Mouse (Mus musculus) CD4-positive naive resting alpha-beta T cell, adult 76 days (primary cell): ENCODE measurements around the gene AI837181. TPM values are rescaled to one million over a fixed set of nuclear protein-coding genes. Genes with fewer than 3 reads are reported as not detected.

Source experiments
- total RNA-seq: library from RNA; stranded (reverse); gene quantifications from one replicate; pipeline ENCODE4 v1.2.4, GENCODE M21; 2023

Gene AI837181
- total RNA-seq, result 54.1 TPM

DNA sequence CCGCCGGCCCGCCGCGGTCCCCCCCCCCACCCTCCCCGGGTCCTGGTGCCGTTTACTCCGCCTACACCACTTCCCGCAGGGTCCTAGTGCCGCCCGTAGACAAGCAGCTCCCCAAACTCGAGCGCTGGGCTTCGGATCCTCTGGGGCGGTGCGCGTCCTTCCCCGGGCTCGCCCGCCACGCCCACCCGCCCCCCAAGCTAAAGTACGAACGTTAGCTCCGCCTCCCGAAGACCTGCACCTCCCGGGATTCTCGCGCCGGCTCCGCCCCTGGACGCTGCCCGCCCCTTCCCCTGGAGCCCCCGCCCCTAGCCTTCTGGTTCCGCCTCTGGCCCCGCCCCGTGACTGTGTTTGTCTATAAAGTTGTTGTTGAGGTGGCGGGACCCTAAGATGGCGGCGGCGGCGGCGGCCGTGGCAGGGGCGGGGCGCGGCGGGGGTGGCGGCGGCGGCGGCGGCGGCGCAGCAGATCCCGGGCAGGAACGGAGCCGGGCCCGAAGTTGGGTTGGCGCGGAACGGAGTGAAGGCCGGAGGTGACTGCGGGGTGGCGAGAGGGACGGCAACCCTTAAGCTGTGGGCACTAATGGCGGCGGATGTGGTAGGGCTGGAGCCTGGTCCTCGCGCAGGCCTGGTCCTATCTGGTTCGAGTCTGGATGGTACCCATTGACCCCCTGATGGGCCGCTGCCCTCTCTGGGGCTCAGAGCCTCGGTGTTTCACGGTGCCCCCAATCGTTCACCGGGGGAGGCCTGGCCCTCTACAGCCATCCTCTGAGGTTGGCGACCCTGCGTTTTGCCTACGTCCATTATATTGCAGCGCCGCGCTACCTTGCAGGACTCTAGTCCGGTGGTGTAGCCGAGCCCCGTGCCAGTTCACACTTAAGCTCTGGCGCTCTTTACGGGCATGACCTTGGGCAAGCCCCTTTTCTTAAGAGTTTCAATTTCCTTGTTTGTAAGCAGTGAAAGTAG, at the start of gene AI837181, which contains the start of gene Drap1:
TSS of gene AI837181 (plus strand) at position 363 of the 960 bp plus-strand sequence.
TSS of gene Drap1 (minus strand) at position 198 of the 960 bp plus-strand sequence.

DNA sequence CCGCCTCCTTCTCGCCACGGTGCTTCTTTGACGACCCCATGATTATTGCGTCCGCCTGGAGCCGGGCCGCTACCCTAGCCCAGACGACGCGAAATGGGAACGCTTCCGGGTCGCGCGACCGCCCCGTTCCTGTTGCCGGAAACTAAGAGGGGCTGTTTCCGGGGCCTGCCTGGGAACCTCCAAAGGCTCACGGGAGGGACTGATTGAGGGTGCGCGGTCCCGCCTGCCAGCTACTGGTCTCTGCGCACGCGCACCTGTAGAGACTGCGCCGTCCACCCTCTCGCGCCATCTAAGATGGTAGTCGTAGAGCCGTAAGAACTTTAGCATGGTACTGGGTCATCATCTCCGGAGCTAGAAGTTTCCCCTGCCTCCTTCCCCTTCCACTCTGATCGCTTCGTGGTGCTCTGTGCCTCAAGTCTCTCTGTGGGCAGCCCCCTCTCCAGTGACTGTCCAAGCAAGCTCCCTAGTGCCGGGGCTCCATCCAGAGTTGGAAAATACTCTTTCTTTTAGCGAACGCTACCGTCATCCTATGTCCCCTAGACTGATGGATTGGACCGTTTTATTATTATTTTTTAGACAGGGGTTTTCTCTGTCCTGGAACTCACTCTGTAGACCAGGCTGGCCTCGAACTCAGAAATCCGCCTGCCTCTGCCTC, 36.2 kb upstream of the AI837181 start, which contains the start of gene Sart1:
TSS of gene Sart1 (minus strand) at position 116 of the 655 bp plus-strand sequence.

DNA sequence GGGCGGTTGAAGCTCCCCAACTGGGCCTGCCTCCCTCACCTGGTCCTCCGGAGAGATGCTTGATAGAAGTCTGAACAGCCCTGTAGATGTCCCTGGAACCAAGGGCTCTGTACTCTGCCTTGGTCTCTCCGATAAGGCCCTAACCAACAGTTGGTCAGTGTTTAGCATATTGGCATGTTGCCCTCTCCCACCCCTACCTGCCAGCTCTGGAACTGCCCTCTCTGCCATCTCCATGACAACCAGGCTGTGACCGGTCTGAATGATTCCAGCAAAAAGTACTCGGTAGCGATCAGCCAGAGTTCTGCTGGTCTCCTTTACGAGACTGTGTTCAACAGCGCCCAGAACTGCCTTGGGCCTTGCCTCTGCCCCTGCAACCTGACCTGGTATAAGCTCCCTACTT, 22.7 kb upstream of the AI837181 start, which contains the start of gene Tsga10ip:
TSS of gene Tsga10ip (minus strand) at position 234 of the 400 bp plus-strand sequence.

DNA sequence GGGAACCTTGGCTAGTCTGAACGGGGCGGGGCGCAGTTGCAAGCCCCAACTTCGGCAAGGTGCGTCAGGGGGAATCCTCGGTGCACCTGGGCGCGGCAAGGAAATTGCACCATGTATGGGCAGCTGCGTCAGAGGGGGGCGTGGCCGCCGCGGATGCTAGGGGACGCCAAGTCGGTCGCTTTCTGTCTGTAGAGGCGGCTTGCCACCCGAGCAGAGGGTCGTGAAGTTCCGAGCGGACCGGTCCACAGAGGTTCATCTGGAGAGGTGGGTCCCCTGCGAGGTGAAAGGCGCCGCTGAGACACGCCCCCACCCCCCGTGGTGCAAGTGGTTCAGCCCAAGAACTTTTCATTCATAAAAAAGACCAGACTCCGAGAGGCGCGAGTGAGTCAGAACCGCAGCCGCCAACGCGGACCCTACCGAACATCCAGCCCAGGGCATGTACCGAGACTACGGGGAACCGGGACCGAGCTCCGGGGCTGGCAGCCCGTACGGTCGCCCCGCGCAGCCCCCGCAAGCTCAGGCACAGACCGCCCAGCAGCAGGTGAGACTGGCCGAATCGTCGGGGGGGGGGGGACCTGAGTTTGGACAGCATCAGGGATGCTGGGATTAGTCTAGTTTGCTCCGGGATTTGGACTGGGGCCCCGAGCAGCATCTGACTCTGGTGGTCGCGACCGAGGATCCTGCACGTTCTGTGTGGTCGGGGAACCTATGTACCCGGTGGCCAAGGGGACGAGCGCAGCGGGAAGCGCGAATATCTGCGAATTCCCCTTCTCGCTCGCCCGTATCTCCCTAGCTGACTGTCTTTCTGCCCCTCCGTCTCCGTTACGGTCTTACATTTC, 22.8 kb downstream of the AI837181 start, which contains the start of gene Fosl1:
TSS of gene Fosl1 (plus strand) at position 33 of the 839 bp plus-strand sequence.

DNA sequence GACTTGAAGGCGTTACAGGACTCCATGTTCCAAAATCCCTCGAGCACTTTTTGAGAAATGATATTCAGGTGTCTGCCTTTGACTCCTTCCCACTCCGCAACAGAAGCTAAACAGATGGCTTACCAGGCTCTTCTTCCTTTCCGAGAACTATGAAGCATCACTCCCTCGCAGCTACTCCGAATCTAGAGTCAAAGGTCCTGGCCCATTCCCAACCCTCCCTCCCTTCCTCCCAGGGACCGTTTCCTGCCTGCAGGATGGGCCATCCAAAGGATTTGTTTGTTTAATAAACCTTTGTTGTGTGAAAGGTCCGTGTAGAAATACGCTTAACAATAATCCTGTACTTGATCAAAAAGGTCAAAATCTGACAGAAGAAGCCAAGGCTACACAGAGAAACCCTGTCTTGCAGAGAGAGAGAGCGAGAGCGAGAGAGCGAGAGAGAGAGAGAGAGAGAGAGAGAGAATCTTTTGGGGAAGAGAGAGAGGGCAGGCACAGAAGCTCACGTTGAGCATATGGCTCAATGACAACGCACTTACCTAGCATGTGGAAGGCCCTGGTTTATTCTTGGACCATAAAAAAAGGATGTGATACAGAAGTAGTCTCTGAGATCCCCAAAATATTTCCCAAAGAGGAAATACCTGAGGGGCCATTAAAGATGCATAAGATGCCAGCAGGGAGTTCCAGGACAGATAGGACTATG, 33.0 kb downstream of the AI837181 start, which contains the start of gene Ccdc85b:
TSS of gene Ccdc85b (minus strand) at position 149 of the 697 bp plus-strand sequence.

DNA sequence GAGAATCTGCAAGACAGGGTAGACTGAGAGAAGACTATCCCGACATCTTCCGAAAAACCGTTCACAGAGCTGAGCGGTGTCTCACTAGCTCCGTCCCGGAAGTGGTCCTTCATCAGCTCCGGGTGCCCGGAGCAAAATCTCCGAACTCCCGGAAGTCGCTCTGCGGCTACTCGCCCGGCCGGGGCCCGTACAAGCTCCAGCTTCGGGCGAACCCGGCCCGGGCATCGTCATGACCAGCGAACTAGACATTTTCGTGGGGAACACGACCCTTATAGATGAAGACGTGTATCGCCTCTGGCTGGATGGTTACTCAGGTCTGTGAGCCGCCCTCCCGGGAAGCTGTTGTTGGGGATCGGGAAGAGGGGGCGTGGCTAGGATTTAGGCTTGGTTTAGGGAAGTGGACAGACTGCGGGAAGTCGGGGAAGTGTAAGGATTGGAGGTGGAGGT, 35.5 kb downstream of the AI837181 start, which contains the start of gene Fibp:
TSS of gene Fibp (plus strand) at position 151 of the 447 bp plus-strand sequence.

DNA sequence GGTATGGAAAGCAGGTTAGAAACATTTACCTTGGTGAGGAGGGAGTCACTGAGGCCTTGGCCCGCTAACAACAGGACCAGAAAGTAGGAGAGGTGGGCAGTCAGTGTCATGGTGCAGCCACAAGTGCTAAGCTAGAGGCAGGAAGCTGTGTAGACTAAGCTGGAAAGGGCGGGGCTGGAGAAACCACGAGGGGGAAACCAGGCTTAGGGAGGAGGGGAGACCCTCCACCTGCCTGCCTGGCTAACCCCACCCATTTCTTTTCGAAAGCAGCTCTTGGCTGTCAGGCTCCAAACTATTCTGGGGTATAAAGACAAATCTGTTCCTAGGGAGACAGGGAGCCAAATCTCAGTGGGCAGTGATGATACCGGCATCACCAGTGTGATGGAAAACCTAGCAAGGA, 43.4 kb downstream of the AI837181 start, which contains the start of gene Ctsw:
TSS of gene Ctsw (minus strand) at position 134 of the 400 bp plus-strand sequence.

GRCm38 (mm10) chr19:5473720-5474119, 48.8 kb downstream of the AI837181 start, which contains the start of gene Efemp2:
Efemp2 (plus strand) TSS chr19:5473954.

Other genes with a start within 250 kb of the AI837181 start
- 116 TPM for gene Pacs1, start 152.0 kb upstream of the AI837181 start, total RNA-seq
- 265 TPM for gene Sf3b2, start 129.7 kb upstream of the AI837181 start, total RNA-seq
- not detected for gene Gal3st3, start 126.8 kb upstream of the AI837181 start, total RNA-seq
- gene Catsper1, start 89.4 kb upstream of the AI837181 start, total RNA-seq, result not detected
- gene Cst6, start 75.6 kb upstream of the AI837181 start, total RNA-seq, result not detected
- 31.3 TPM for gene Eif1ad, start 58.4 kb upstream of the AI837181 start, total RNA-seq
- gene Banf1, start 58.0 kb upstream of the AI837181 start, total RNA-seq, result 87.0 TPM
- gene Sart1, start 36.4 kb upstream of the AI837181 start, total RNA-seq, result 189 TPM
- not detected for gene Tsga10ip, start 22.6 kb upstream of the AI837181 start, total RNA-seq
- gene Drap1, start 165 bp upstream of the AI837181 start, total RNA-seq, result 164 TPM
- 0.79 TPM for gene Fosl1, start 22.4 kb downstream of the AI837181 start, total RNA-seq
- gene Ccdc85b, start 32.8 kb downstream of the AI837181 start, total RNA-seq, result 6.2 TPM
- 82.7 TPM for gene Fibp, start 35.5 kb downstream of the AI837181 start, total RNA-seq
- gene Ctsw, start 43.4 kb downstream of the AI837181 start, total RNA-seq, result 43.6 TPM
- not detected for gene Efemp2, start 48.8 kb downstream of the AI837181 start, total RNA-seq
- gene Mus81, start 63.3 kb downstream of the AI837181 start, total RNA-seq, result 38.5 TPM
- gene Cfl1, start 65.3 kb downstream of the AI837181 start, total RNA-seq, result 1,344 TPM
- gene 1700020D05Rik, start 78.6 kb downstream of the AI837181 start, total RNA-seq, result not detected
- gene Snx32, start 85.4 kb downstream of the AI837181 start, total RNA-seq, result 4.8 TPM
- gene Ovol1, start 135.5 kb downstream of the AI837181 start, total RNA-seq, result not detected
- gene Ap5b1, start 142.9 kb downstream of the AI837181 start, total RNA-seq, result 17.9 TPM
- 78.0 TPM for gene Rnaseh2c, start 176.7 kb downstream of the AI837181 start, total RNA-seq
- 144 TPM for gene Kat5, start 185.1 kb downstream of the AI837181 start, total RNA-seq
- 151 TPM for gene Rela, start 212.3 kb downstream of the AI837181 start, total RNA-seq
- 171 TPM for gene Sipa1, start 238.6 kb downstream of the AI837181 start, total RNA-seq